Mouse (Mus musculus) spleen, adult 2 months (tissue): ENCODE results near the gene Med27.

ENCODE experiments used
- CTCF ChIP-seq: fragments of 200-500 bp; IDR thresholded peaks from 2 replicates; pipeline ENCODE4 v1.5.1; 2011; ENCODE audit warnings: mild to moderate bottlenecking, inconsistent platforms; ENCODE audit not compliant: insufficient read depth, insufficient read length, insufficient replicate concordance; ENCODE audit errors: extremely low read depth
- POLR2A ChIP-seq: fragments of 200-500 bp; IDR thresholded peaks from 2 replicates; pipeline ENCODE4 v1.6.1; 2011; ENCODE audit warnings: low read depth, low read length, inconsistent platforms

DNA sequence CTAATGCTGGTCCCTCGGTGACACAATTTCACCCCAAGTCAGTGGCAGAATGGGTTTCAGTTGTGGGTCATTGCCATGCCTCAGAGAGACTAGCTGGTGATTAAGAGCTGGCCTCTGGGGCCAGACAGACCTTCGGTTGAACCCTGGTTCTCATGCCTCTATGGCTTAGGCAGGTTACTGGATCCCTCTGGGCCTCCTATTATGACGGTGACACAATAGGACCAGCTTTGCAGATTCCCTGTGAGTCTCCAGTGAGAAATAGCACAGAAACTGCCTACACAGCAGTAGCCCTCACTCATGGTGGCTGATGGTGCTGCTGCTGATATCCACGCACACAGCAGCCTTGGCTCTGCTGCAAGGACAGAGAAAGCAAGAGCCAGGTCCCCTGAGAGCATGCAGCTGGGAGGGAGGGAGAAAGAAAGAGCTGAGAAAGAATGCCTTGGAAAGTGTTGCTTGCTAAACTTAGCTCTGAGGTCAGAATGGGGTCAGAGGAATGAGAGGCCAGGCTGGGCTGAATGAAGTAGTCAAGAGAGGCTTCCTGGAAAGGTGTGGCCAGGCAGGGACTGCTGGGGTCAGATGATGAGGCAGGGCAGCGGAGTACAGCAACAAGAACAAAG, 226.3 kb downstream of the Med27 start:
- TF ChIP-seq CTCF (no peak), POLR2A (no peak)
